Mouse (Mus musculus): ENCODE results near the gene Grm4. TPM values are rescaled to one million over a fixed set of nuclear protein-coding genes. Genes with fewer than 3 reads are reported as not detected.

Gene Grm4
- polyA plus RNA-seq, 1 experiment: not detected

GRCm38 (mm10) chr17:27421837-27422236 lies 99.4 kb downstream of the Grm4 start:
- H3K4me1 ChIP-seq (ENCODE audit: control insufficient read depth, insufficient read depth, low read length): no peaks in the 10 kb centered on the region
- TF ChIP-seq POLR2A (IDR thresholded peaks at IDR 0.05; ENCODE audit: borderline replicate concordance, control insufficient read depth, low read depth, low read length) (no peak), CTCF (IDR thresholded peaks at IDR 0.05; ENCODE audit: control insufficient read depth, insufficient read depth, low read length) (no peak)
- no peak overlapping the region for H3K27ac ChIP-seq (ENCODE audit: control insufficient read depth, insufficient read depth, low read depth, low read length, poor library complexity)
- WGBS: 82% methylated on average over 8 of the region's 8 CpGs
- no peak overlapping the region for H3K4me3 ChIP-seq (replicated peaks; ENCODE audit: control insufficient read depth, low read depth, low read length)

GRCm38 (mm10) chr17:27409006-27409405 lies 112.2 kb downstream of the Grm4 start:
- TF ChIP-seq POLR2A (IDR thresholded peaks at IDR 0.05; ENCODE audit: borderline replicate concordance, control insufficient read depth, low read depth, low read length): no peak
- no peak for TF ChIP-seq CTCF (IDR thresholded peaks at IDR 0.05; ENCODE audit: control insufficient read depth, insufficient read depth, low read length)
- H3K4me3 ChIP-seq (replicated peaks; ENCODE audit: control insufficient read depth, low read depth, low read length): no peak overlapping the region
- no peaks in the 10 kb centered on the region; the same call in 1 of the 2 replicates for H3K4me1 ChIP-seq (ENCODE audit: control insufficient read depth, insufficient read depth, low read length)
- WGBS: 81% methylated on average over 5 of the region's 5 CpGs
- H3K27ac ChIP-seq (ENCODE audit: control insufficient read depth, insufficient read depth, low read depth, low read length, poor library complexity): no peak overlapping the region

DNA sequence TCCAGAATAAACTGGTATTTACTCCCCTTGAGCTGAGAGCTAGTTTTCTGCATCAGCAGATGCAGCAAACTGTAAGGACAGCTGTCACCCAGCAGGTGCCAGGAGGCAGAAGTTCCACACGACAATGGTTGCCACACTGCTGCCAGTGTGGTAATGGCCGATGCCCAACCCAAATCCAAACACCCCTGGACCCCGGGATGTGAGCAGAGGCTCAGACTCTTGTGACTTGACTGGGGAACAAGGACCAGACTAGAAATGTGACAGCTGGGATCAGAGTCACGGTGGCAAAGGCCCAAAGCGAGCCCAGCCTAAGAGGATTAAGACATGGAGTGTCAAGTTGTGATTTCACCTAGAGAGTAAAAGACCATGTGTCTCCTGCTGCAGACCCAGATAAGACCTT lies 112.7 kb downstream of the Grm4 start:
- 72% methylated on average over 5 of the region's 5 CpGs for WGBS
- no peaks in the 10 kb centered on the region; the same call in 1 of the 2 replicates for H3K4me1 ChIP-seq (ENCODE audit: control insufficient read depth, insufficient read depth, low read length)
- H3K27ac ChIP-seq (ENCODE audit: control insufficient read depth, insufficient read depth, low read depth, low read length, poor library complexity): no peak overlapping the region
- TF ChIP-seq POLR2A (IDR thresholded peaks at IDR 0.05; ENCODE audit: borderline replicate concordance, control insufficient read depth, low read depth, low read length) (no peak), CTCF (IDR thresholded peaks at IDR 0.05; ENCODE audit: control insufficient read depth, insufficient read depth, low read length) (no peak)
- no peak overlapping the region for H3K4me3 ChIP-seq (replicated peaks; ENCODE audit: control insufficient read depth, low read depth, low read length)

GRCm38 (mm10) chr17:27406956-27407355 lies 114.2 kb downstream of the Grm4 start:
- Histone ChIP-seq H3K27ac (ENCODE audit: control insufficient read depth, insufficient read depth, low read depth, low read length, poor library complexity) (no peak overlapping the region), H3K4me3 (replicated peaks; ENCODE audit: control insufficient read depth, low read depth, low read length) (no peak overlapping the region), H3K4me1 (ENCODE audit: control insufficient read depth, insufficient read depth, low read length) (no peaks in the 10 kb centered on the region; the same call in 1 of the 2 replicates)
- TF ChIP-seq POLR2A (IDR thresholded peaks at IDR 0.05; ENCODE audit: borderline replicate concordance, control insufficient read depth, low read depth, low read length): no peak
- TF ChIP-seq CTCF (IDR thresholded peaks at IDR 0.05; ENCODE audit: control insufficient read depth, insufficient read depth, low read length): no peak
- 92% methylated on average over 4 of the region's 4 CpGs for WGBS

DNA sequence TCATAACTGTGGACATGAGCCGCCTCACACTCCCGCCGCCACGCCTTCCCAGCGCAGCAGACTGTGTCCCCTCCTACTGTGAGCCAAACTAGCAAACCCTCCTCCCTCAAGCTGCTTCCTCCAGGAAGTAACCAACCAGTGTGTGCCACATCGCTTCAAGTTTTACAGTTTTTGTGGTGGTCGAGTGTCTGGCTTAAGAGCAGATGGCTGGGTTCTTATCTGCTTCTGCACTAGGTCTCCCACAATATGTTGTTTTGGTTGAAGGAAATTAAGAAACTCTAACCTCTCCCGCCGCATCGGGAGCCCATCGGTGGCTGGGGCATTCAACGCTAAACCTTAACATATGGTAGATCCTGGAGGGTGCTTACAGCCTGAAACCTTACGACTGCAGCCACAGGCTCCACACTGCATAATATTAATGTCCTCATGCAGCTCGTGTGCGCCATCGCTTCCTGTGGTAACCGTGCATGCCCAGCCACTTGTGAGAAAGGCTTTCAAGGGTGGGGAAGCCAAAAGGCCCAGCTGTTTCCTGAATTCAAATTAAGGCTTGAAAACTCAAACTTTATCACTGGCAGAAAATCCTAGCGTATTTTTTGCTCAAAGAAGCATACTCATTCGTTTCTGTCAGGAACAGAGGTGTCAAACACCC lies 115.7 kb downstream of the Grm4 start:
- no peak overlapping the region for H3K4me3 ChIP-seq (replicated peaks; ENCODE audit: control insufficient read depth, low read depth, low read length)
- H3K27ac ChIP-seq (ENCODE audit: control insufficient read depth, insufficient read depth, low read depth, low read length, poor library complexity): peak overlapping the region; percentile 0; the same call in 1 of the 2 replicates
- H3K4me1 ChIP-seq (ENCODE audit: control insufficient read depth, insufficient read depth, low read length): no peaks in the 10 kb centered on the region; the same call in 1 of the 2 replicates
- TF ChIP-seq POLR2A (IDR thresholded peaks at IDR 0.05; ENCODE audit: borderline replicate concordance, control insufficient read depth, low read depth, low read length) (no peak; the same call in 1 of the 2 replicates), CTCF (IDR thresholded peaks at IDR 0.05; ENCODE audit: control insufficient read depth, insufficient read depth, low read length) (no peak)
- WGBS: 23% methylated on average over 19 of the region's 19 CpGs

DNA sequence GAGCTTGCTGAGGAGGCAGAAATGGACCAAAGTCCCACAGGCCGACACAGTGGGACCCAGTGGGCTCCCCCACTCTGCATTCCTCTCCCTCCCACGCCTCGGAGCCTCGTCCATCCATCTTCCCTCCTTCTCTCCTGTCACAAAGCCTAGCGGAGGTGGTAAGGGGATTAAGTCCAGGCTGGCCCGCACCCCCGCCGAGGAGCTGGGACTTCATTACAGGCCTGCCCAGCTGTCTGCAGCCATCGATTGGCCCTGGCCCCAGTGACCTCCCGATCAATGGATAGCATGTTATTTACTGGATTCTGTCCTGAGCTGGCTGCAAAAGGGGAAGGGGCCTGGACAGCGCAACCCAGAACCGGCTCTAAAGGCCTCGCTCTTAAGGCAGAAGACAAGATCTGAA lies 120.0 kb downstream of the Grm4 start:
- peak; percentile 7; the same call in 1 of the 2 replicates for TF ChIP-seq POLR2A (IDR thresholded peaks at IDR 0.05; ENCODE audit: borderline replicate concordance, control insufficient read depth, low read depth, low read length)
- no peak for TF ChIP-seq CTCF (IDR thresholded peaks at IDR 0.05; ENCODE audit: control insufficient read depth, insufficient read depth, low read length)
- WGBS: 81% methylated on average over 13 of the region's 13 CpGs
- no peak overlapping the region for H3K4me3 ChIP-seq (replicated peaks; ENCODE audit: control insufficient read depth, low read depth, low read length)
- H3K27ac ChIP-seq (ENCODE audit: control insufficient read depth, insufficient read depth, low read depth, low read length, poor library complexity): no peak overlapping the region
- no peaks in the 10 kb centered on the region; the same call in 1 of the 2 replicates for H3K4me1 ChIP-seq (ENCODE audit: control insufficient read depth, insufficient read depth, low read length)

GRCm38 (mm10) chr17:27393931-27394330 lies 127.3 kb downstream of the Grm4 start:
- TF ChIP-seq POLR2A (IDR thresholded peaks at IDR 0.05; ENCODE audit: borderline replicate concordance, control insufficient read depth, low read depth, low read length) (no peak), CTCF (IDR thresholded peaks at IDR 0.05; ENCODE audit: control insufficient read depth, insufficient read depth, low read length) (no peak)
- H3K4me1 ChIP-seq (ENCODE audit: control insufficient read depth, insufficient read depth, low read length): no peaks in the 10 kb centered on the region
- WGBS: 82% methylated on average over 5 of the region's 5 CpGs
- H3K4me3 ChIP-seq (replicated peaks; ENCODE audit: control insufficient read depth, low read depth, low read length): no peak overlapping the region
- no peak overlapping the region for H3K27ac ChIP-seq (ENCODE audit: control insufficient read depth, insufficient read depth, low read depth, low read length, poor library complexity)

- TF ChIP-seq POLR2A (IDR thresholded peaks at IDR 0.05; ENCODE audit: borderline replicate concordance, control insufficient read depth, low read depth, low read length): no peak
- TF ChIP-seq CTCF (IDR thresholded peaks at IDR 0.05; ENCODE audit: control insufficient read depth, insufficient read depth, low read length): no peak
- H3K4me1 ChIP-seq (ENCODE audit: control insufficient read depth, insufficient read depth, low read length): no peaks in the 10 kb centered on the region
- H3K4me3 ChIP-seq (replicated peaks; ENCODE audit: control insufficient read depth, low read depth, low read length): no peak overlapping the region
- 87% methylated on average over 4 of the region's 4 CpGs for WGBS
- no peak overlapping the region for H3K27ac ChIP-seq (ENCODE audit: control insufficient read depth, insufficient read depth, low read depth, low read length, poor library complexity)
These were observed 127.8 kb downstream of the Grm4 start for GRCm38 (mm10) chr17:27393432-27393831.
